Mouse (Mus musculus): ENCODE results near the gene Met. TPM values are rescaled to one million over a fixed set of nuclear protein-coding genes. Genes with fewer than 3 reads are reported as not detected.

Met gene
- polyA plus RNA-seq, 1 experiment from 2014 or later, result 6.7 TPM

DNA sequence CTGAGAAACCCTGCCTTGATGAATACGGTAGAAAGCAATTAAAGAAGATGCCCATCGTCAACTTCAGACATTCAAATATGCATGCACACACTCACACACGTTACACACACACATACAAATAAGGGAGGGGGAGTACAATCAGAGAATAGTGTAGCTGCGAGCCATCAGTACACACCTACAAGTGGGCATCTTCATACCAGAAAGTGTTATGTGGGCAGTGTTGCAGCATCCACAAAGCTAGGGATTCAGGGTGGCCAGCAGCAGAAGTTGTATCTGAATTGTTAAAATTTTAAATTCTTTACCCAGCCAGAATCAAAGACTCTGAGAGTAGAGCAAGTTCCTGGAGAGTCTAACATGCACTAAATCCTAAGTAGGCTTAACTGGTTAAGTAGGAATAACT is 157.2 kb downstream of the Met start:
- TF ChIP-seq CTCF (IDR thresholded peaks at IDR 0.05; ENCODE audit: low read depth), result no peak
- WGBS, result 89% methylated on average over 4 of the region's 4 CpGs

DNA sequence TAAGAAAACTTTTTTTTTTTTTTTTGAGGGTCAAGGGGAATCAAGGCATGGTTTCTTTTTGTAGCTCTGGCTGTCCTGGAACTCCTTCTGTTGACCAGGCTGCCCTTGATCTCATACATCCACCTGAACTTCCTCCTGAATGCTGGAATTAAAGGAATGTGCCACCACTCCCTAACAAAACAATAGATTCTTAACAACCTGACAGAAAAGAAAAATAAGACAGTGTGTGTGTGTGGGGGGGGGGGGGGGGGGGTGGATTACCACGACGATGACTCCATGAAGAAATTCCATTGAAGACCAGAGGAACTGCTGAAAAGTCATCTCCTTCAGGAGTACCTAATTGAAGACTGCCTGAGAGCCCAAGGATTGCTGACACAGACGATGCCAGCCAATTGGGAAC is 157.8 kb downstream of the Met start:
- H3K27ac ChIP-seq (ENCODE audit: low read depth, low read length), result no peak overlapping the region
- no peaks in the 10 kb centered on the region for H3K36me3 ChIP-seq (ENCODE audit: control insufficient read depth, insufficient read depth)
- no peaks in the 10 kb centered on the region for H3K27me3 ChIP-seq (replicated peaks; ENCODE audit: control insufficient read depth, insufficient read depth, low read length)
- WGBS, result 34% methylated on average over 3 of the region's 3 CpGs
- no peaks in the 10 kb centered on the region for H3K4me1 ChIP-seq (replicated peaks; ENCODE audit: control insufficient read depth, insufficient read depth, low read length)
- H3K4me2 ChIP-seq (replicated peaks; ENCODE audit: low read depth), result no peak overlapping the region
- H3K4me3 ChIP-seq (ENCODE audit: low read depth, low read length), result no peak overlapping the region
- ATAC-seq, result no peak
- no peaks in the 10 kb centered on the region for H3K9me3 ChIP-seq (ENCODE audit: control insufficient read depth)
- no peak for TF ChIP-seq CTCF (IDR thresholded peaks at IDR 0.05; ENCODE audit: low read depth)
- no peak overlapping the region for H3K9ac ChIP-seq (ENCODE audit: low read depth, low read length)

More for the DNA sequence above, 157.2 kb downstream of the Met start:
- Histone ChIP-seq H3K27me3 (replicated peaks; ENCODE audit: control insufficient read depth, insufficient read depth, low read length) (no peaks in the 10 kb centered on the region), H3K4me1 (replicated peaks; ENCODE audit: control insufficient read depth, insufficient read depth, low read length) (peaks cover 2% of the 10 kb centered on the region; the same call in 1 of the 2 replicates), H3K9ac (ENCODE audit: low read depth, low read length) (no peak overlapping the region), H3K36me3 (ENCODE audit: control insufficient read depth, insufficient read depth) (no peaks in the 10 kb centered on the region), H3K27ac (ENCODE audit: low read depth, low read length) (no peak overlapping the region), H3K4me3 (ENCODE audit: low read depth, low read length) (no peak overlapping the region), H3K9me3 (ENCODE audit: control insufficient read depth) (no peaks in the 10 kb centered on the region), H3K4me2 (replicated peaks; ENCODE audit: low read depth) (no peak overlapping the region)
- ATAC-seq, result no peak

Other genes with a start within 250 kb of the Met start
- gene Cav2, start 182.6 kb upstream of the Met start, polyA plus RNA-seq (2015; fragmentation: Nextera tagmentation; extraction: Ambion mirVana), result 26.1 and 26.4 TPM in 2 replicates
- 141 and 154 TPM in 2 replicates for gene Cav1, start 157.5 kb upstream of the Met start, polyA plus RNA-seq (2015; fragmentation: Nextera tagmentation; extraction: Ambion mirVana)
- 195 and 197 TPM in 2 replicates for gene Capza2, start 172.4 kb downstream of the Met start, polyA plus RNA-seq (2015; fragmentation: Nextera tagmentation; extraction: Ambion mirVana)
- gene St7, start 229.1 kb downstream of the Met start, polyA plus RNA-seq (2015; fragmentation: Nextera tagmentation; extraction: Ambion mirVana), result 11.2 and 12.4 TPM in 2 replicates

All from intestine, postnatal 0 days (tissue).